Comparison of ENCODE assay signal across 8 mouse cellular contexts in the genomic region with DNA sequence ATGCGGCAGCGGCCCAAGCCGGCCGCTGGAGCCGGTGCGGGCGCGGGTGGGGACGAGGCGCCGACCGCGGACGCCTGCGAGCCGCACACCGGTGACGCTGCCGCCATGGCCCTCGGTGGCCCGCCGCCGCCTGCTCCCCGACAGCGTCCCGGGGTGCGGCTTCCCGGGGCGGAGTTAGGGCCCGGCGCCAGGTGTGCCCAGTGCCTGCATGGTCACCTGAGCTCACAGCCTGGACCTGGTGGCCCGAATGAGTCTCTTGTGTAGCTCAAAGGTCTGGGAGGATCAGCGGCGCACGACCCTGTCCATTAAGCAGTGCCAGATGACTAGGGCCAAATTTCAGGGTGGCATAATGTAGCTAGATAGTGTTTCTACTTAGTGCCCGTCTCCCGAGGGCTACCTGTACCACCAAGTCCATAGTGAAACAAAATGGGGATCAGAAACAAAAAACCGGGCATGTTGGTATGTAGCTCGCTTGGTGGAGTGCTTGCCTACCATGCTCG. TPM values are rescaled to one million over a fixed set of nuclear protein-coding genes. Genes with fewer than 3 reads are reported as not detected.
DNase-seq lines count a peak whose midpoint lies in the region; ATAC-seq and TF ChIP-seq lines count a peak whose summit lies in the region.

A gene (minus strand): TSS at position 221 of the 500 bp plus-strand sequence.

- H3K4me3 ChIP-seq in hindbrain, embryonic 12.5 days = peak within 1 kb of the TSS; percentile 51
- H3K4me3 ChIP-seq in limb, embryonic 14.5 days (replicated peaks; ENCODE audit: low read length) = peak within 1 kb of the TSS; percentile 63
- peak within 1 kb of the TSS; percentile 55 for H3K4me3 ChIP-seq in midbrain, embryonic 13.5 days (replicated peaks)

- no peak for DNase-seq in urinary bladder, adult 2 months (ENCODE audit: low spot score)
- no peak for DNase-seq in urinary bladder, postnatal 10 days (ENCODE audit: low spot score)
- DNase-seq in limb, embryonic 14.5 days (ENCODE audit: low spot score) = no peak
- DNase-seq in thymus, postnatal 4 days = peak; percentile 59
- no peak for DNase-seq in adipocyte (ENCODE audit: low spot score)

- H3K9me3 ChIP-seq in hindbrain, embryonic 12.5 days (replicated peaks) = no peaks in the 10 kb centered on the region
- H3K9me3 ChIP-seq in limb, embryonic 14.5 days (ENCODE audit: control insufficient read depth, low read length) = no peaks in the 10 kb centered on the region
- H3K9me3 ChIP-seq in midbrain, embryonic 13.5 days = no peaks in the 10 kb centered on the region

- H3K9ac ChIP-seq in hindbrain, embryonic 12.5 days = peak within 1 kb of the TSS; percentile 78
- peak within 1 kb of the TSS; percentile 78 for H3K9ac ChIP-seq in limb, embryonic 14.5 days (ENCODE audit: low read depth, low read length, severe bottlenecking)
- H3K9ac ChIP-seq in midbrain, embryonic 13.5 days (replicated peaks) = peak within 1 kb of the TSS; percentile 81

- ATAC-seq in erythroid progenitor cell, adult 5-6 weeks (replicated peaks; ENCODE audit: low FRiP score, poor library complexity, severe bottlenecking) = peak; percentile 47
- no peak for ATAC-seq in hindbrain, embryonic 12.5 days (ENCODE audit: low FRiP score)
- no peak; the same call in 1 of the 2 replicates for ATAC-seq in limb, embryonic 14.5 days (ENCODE audit: low FRiP score, low read depth)
- ATAC-seq in midbrain, embryonic 13.5 days = no peak

- H3K27ac ChIP-seq in hindbrain, embryonic 12.5 days = peak within 1 kb of the TSS; percentile 62; the same call in 1 of the 2 replicates
- peak within 1 kb of the TSS; percentile 65 for H3K27ac ChIP-seq in limb, embryonic 14.5 days (replicated peaks; ENCODE audit: low read depth, low read length)
- peak within 1 kb of the TSS; percentile 58 for H3K27ac ChIP-seq in midbrain, embryonic 13.5 days

- 9% methylated on average over 40 of the region's 40 CpGs for WGBS in hindbrain, embryonic 12.5 days
- 10% methylated on average over 32 of the region's 40 CpGs for WGBS in limb, embryonic 14.5 days
- 9% methylated on average over 40 of the region's 40 CpGs for WGBS in midbrain, embryonic 13.5 days

- H3K36me3 ChIP-seq in hindbrain, embryonic 12.5 days = peaks cover 8% of the 10 kb centered on the region
- H3K36me3 ChIP-seq in limb, embryonic 14.5 days (ENCODE audit: control insufficient read depth, insufficient read depth, low read length) = peaks cover 9% of the 10 kb centered on the region
- H3K36me3 ChIP-seq in midbrain, embryonic 13.5 days = peaks cover 8% of the 10 kb centered on the region

- H3K4me2 ChIP-seq in hindbrain, embryonic 12.5 days (replicated peaks) = peak within 1 kb of the TSS; percentile 88
- H3K4me2 ChIP-seq in limb, embryonic 14.5 days (replicated peaks; ENCODE audit: low read depth, low read length, severe bottlenecking) = peak within 1 kb of the TSS; percentile 83
- H3K4me2 ChIP-seq in midbrain, embryonic 13.5 days (replicated peaks) = peak within 1 kb of the TSS; percentile 90

- no peak for TF ChIP-seq POLR2A in limb, embryonic 14.5 days (IDR thresholded peaks at IDR 0.05; ENCODE audit: borderline replicate concordance, extremely low read depth, insufficient read depth, insufficient read length)

- peaks cover 19% of the 10 kb centered on the region for H3K4me1 ChIP-seq in hindbrain, embryonic 12.5 days
- peaks cover 15% of the 10 kb centered on the region for H3K4me1 ChIP-seq in limb, embryonic 14.5 days (ENCODE audit: control insufficient read depth, insufficient read depth, low read length)
- peaks cover 26% of the 10 kb centered on the region for H3K4me1 ChIP-seq in midbrain, embryonic 13.5 days (replicated peaks)

- peaks cover 19% of the 10 kb centered on the region for H3K27me3 ChIP-seq in hindbrain, embryonic 12.5 days
- no peaks in the 10 kb centered on the region for H3K27me3 ChIP-seq in limb, embryonic 14.5 days (ENCODE audit: control insufficient read depth, insufficient read depth, low read length)
- peaks cover 23% of the 10 kb centered on the region; the same call in 1 of the 2 replicates for H3K27me3 ChIP-seq in midbrain, embryonic 13.5 days

RNA-seq across cellular contexts. Expression of the gene that starts here (rescaled TPM):
- 13.6 and 14.6 TPM in 2 replicates for polyA plus RNA-seq in urinary bladder, adult 2 months (2012; rRNA removed)
- total RNA-seq in erythroid progenitor cell, adult 5-6 weeks (2015; ENCODE audit: low replicate concordance) = 2.9 TPM in 1 of 2 replicates, not detected in the other
- 0.90 and 0.98 TPM in 2 replicates for total RNA-seq in erythroid progenitor cell, adult 5-6 weeks (2017; ENCODE audit: low replicate concordance)
- polyA plus RNA-seq in hindbrain, embryonic 12.5 days (2016; fragmentation: Nextera tagmentation; extraction: Ambion mirVana) = 2.9 and 4.0 TPM in 2 replicates
- polyA plus RNA-seq in limb, embryonic 14.5 days (2012; rRNA removed) = 10.1 and 15.2 TPM in 2 replicates
- 8.1 and 9.6 TPM in 2 replicates for polyA plus RNA-seq in limb, embryonic 14.5 days (2014; fragmentation: Nextera tagmentation; extraction: Ambion mirVana)
- polyA plus RNA-seq in midbrain, embryonic 13.5 days (2015; fragmentation: Nextera tagmentation; extraction: Ambion mirVana) = 2.5 and 3.0 TPM in 2 replicates
